Mouse (Mus musculus) liver, adult 2 months (tissue): ENCODE data around the gene 4921536K21Rik. TPM values are rescaled to one million over a fixed set of nuclear protein-coding genes. Genes with fewer than 3 reads are reported as not detected.

Source experiments
- DNase-seq: peaks from one replicate; pipeline ENCODE4 v3.0.0-alpha.2; 2011; ENCODE audit warnings: low read depth, low spot score; ENCODE audit errors: extremely low read depth
- H3K27ac ChIP-seq: fragments of 200-500 bp; replicated peaks from 2 replicates; pipeline ENCODE4 v1.5.1; 2012; ENCODE audit warnings: low read depth, mild to moderate bottlenecking, control low read depth, inconsistent platforms, low read length; ENCODE audit not compliant: insufficient read depth
- H3K27me3 ChIP-seq: fragments of 200-500 bp; 2 replicates; pipeline ENCODE4 v1.6.1; 2012; ENCODE audit warnings: mild to moderate bottlenecking, moderate library complexity, low read length, inconsistent platforms; ENCODE audit not compliant: control insufficient read depth, insufficient read depth
- H3K36me3 ChIP-seq: fragments of 200-500 bp; 2 replicates; pipeline ENCODE4 v1.6.1; 2012; ENCODE audit warnings: low read length, inconsistent platforms; ENCODE audit not compliant: control insufficient read depth, insufficient read depth
- H3K4me1 ChIP-seq: fragments of 200-500 bp; 2 replicates; pipeline ENCODE4 v1.6.1; 2011; ENCODE audit warnings: low read length; ENCODE audit not compliant: control insufficient read depth, insufficient read depth
- H3K4me3 ChIP-seq: fragments of 200-500 bp; 2 replicates; pipeline ENCODE4 v1.5.1; 2011; ENCODE audit warnings: low read depth, mild to moderate bottlenecking, control low read depth, low read length, moderate library complexity; ENCODE audit not compliant: insufficient read depth
- H3K79me2 ChIP-seq: fragments of 200-500 bp; 2 replicates; pipeline ENCODE4 v1.6.1; 2012; ENCODE audit warnings: inconsistent platforms, mild to moderate bottlenecking, low read length, moderate library complexity; ENCODE audit not compliant: control insufficient read depth, insufficient read depth
- H3K9ac ChIP-seq: fragments of 200-500 bp; 2 replicates; pipeline ENCODE4 v1.6.1; 2012; ENCODE audit warnings: low read depth, mild to moderate bottlenecking, control low read depth, inconsistent platforms, low read length
- CTCF ChIP-seq: fragments of 200-500 bp; IDR thresholded peaks from 2 replicates; pipeline ENCODE4 v1.5.1; 2011; ENCODE audit warnings: low read depth, low read length, control low read depth
- POLR2A ChIP-seq: fragments of 200-500 bp; IDR thresholded peaks from 2 replicates; pipeline ENCODE4 v1.6.1; 2011; ENCODE audit warnings: low read length, control low read depth; ENCODE audit not compliant: insufficient read depth; ENCODE audit errors: extremely low read depth
- WGBS: fragments of 180-500 bp; shearing (Covaris S2); methylation state at CpG from one replicate; pipeline ENCODE4 v1.1.7; 2018; 5-methylcytosine and 5-hydroxymethylcytosine counted together
- polyA plus RNA-seq: library from polyadenylated mRNA; depleted of rRNA; stranded (reverse); fragments of >200 nt; gene quantifications from 2 replicates; pipeline ENCODE4 v1.2.3, GENCODE M21; 2012
- total RNA-seq: library from RNA; depleted of rRNA; stranded (reverse); fragments of >200 nt; gene quantifications from 2 replicates; pipeline ENCODE4 v1.2.3, GENCODE M21; 2014

4921536K21Rik gene
- total and polyA plus RNA-seq, 2 experiments, result not detected

- DNase-seq, result no peak
- Histone ChIP-seq H3K4me1 (peaks cover 3% of the 10 kb centered on the region; the same call in 1 of the 2 replicates), H3K4me3 (no peak overlapping the region), H3K27me3 (peaks cover 5% of the 10 kb centered on the region), H3K9ac (no peak overlapping the region), H3K36me3 (no peaks in the 10 kb centered on the region), H3K27ac (no peak overlapping the region), H3K79me2 (no peaks in the 10 kb centered on the region)
- TF ChIP-seq CTCF (no peak), POLR2A (no peak)
- WGBS, result 84% methylated on average over 4 of the region's 4 CpGs
Observed at GRCm38 (mm10) chr11:3909236-3909635, 14.3 kb upstream of the 4921536K21Rik start.

GRCm38 (mm10) chr11:3905446-3905845 lies 10.5 kb upstream of the 4921536K21Rik start:
- TF ChIP-seq POLR2A (no peak), CTCF (no peak)
- no peak overlapping the region for H3K27ac ChIP-seq
- H3K27me3 ChIP-seq, result no peaks in the 10 kb centered on the region
- H3K4me3 ChIP-seq, result no peak overlapping the region
- H3K4me1 ChIP-seq, result no peaks in the 10 kb centered on the region
- DNase-seq, result no peak
- H3K36me3 ChIP-seq, result no peaks in the 10 kb centered on the region
- no peaks in the 10 kb centered on the region for H3K79me2 ChIP-seq
- H3K9ac ChIP-seq, result no peak overlapping the region
- 85% methylated on average over 1 of the region's 1 CpGs for WGBS

GRCm38 (mm10) chr11:3904673-3905072 lies 9.8 kb upstream of the 4921536K21Rik start:
- H3K4me1 ChIP-seq, result no peaks in the 10 kb centered on the region
- H3K9ac ChIP-seq, result no peak overlapping the region
- no peak for DNase-seq
- H3K4me3 ChIP-seq, result no peak overlapping the region
- H3K27me3 ChIP-seq, result no peaks in the 10 kb centered on the region
- TF ChIP-seq CTCF (no peak), POLR2A (no peak)
- 80% methylated on average over 6 of the region's 6 CpGs for WGBS
- H3K27ac ChIP-seq, result no peak overlapping the region
- no peaks in the 10 kb centered on the region for H3K79me2 ChIP-seq
- no peaks in the 10 kb centered on the region for H3K36me3 ChIP-seq

- H3K27ac ChIP-seq, result no peak overlapping the region
- H3K36me3 ChIP-seq, result no peaks in the 10 kb centered on the region
- no peaks in the 10 kb centered on the region for H3K79me2 ChIP-seq
- no peaks in the 10 kb centered on the region for H3K27me3 ChIP-seq
- no peak overlapping the region for H3K4me3 ChIP-seq
- no peak for DNase-seq
- H3K4me1 ChIP-seq, result no peaks in the 10 kb centered on the region
- WGBS, result 63% methylated on average over 5 of the region's 5 CpGs
- TF ChIP-seq POLR2A (no peak), CTCF (no peak)
- no peak overlapping the region for H3K9ac ChIP-seq
Observed at GRCm38 (mm10) chr11:3903046-3903445, 8.1 kb upstream of the 4921536K21Rik start.

DNA sequence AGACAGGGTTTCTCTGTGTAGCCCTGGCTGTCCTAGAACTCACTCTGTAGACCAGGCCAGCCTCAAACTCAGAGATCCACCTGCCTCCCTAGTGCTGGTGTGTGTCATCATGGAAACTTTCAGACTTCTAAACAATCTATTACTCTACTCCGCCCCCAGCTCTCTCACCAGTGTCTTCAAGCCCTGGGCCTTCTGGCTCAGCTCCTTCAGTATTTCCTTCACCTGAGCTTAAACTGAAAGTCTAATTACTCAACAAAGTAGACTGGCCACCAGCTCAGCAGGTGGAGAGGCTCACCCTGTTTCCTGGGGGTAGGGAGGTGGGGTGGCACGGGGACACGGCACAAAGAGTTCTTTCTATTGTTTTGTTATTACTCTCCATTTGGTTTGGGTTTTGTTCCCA lies 7.6 kb upstream of the 4921536K21Rik start:
- 95% methylated on average over 3 of the region's 3 CpGs for WGBS
- Histone ChIP-seq H3K79me2 (no peaks in the 10 kb centered on the region), H3K4me3 (no peak overlapping the region), H3K27ac (no peak overlapping the region), H3K4me1 (no peaks in the 10 kb centered on the region), H3K27me3 (no peaks in the 10 kb centered on the region), H3K36me3 (no peaks in the 10 kb centered on the region), H3K9ac (no peak overlapping the region)
- TF ChIP-seq CTCF (no peak), POLR2A (no peak)
- no peak for DNase-seq

DNA sequence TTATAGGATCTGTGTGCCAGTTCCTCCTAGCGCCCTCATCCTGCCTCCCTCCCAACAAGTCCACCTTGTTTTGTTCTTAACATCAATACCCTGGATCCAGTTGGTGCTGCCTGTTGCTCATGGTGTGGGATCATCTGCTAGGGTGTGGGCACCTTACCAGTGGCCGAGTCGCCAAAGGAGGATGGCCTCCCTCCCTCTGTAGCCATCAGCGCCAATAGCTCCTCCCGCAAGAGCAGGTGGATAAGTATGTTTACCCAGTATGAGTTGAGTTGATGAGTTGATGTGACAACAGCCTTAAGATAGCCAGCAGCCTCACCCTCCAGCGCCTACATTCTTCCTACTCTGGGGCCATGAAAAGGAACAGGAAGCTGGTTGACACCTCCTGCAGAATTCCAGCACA lies 5.4 kb upstream of the 4921536K21Rik start:
- Histone ChIP-seq H3K36me3 (no peaks in the 10 kb centered on the region), H3K27ac (no peak overlapping the region), H3K4me1 (0 out of 2 replicates have a peak, but pooled peaks cover under 1% of the 10 kb centered on the region), H3K9ac (no peak overlapping the region), H3K4me3 (no peak overlapping the region), H3K27me3 (no peaks in the 10 kb centered on the region), H3K79me2 (no peaks in the 10 kb centered on the region)
- 85% methylated on average over 6 of the region's 6 CpGs for WGBS
- no peak for TF ChIP-seq POLR2A
- no peak for TF ChIP-seq CTCF
- no peak for DNase-seq
